Mouse (Mus musculus) thymus, adult 18-20 months (tissue): ENCODE measurements at regions not wholly inside any gene's neighbourhood (a gene's known extent, or its start where the extent isn't known, plus 50 kb on each side); places are given as distances from the start of the nearest gene placed in this dataset.

ENCODE experiments used
- DNase-seq, 2 experiments: peaks; one replicate each; pipeline ENCODE4 v3.0.0; 2022; ENCODE audit warnings: mixed read lengths in 2 of 2

GRCm38 (mm10) chr10:17531021-17531420 lies 192.0 kb upstream of the Cited2 start:
- no peak for DNase-seq

- DNase-seq = no peak
Measured at GRCm38 (mm10) chr10:17538944-17539533, 184.0 kb upstream of the Cited2 start.

- DNase-seq = no peak
Measured at GRCm38 (mm10) chr10:17540404-17541375, 182.3 kb upstream of the Cited2 start.

GRCm38 (mm10) chr10:17542104-17542846 lies 180.7 kb upstream of the Cited2 start:
- no peak for DNase-seq

GRCm38 (mm10) chr10:17542847-17543421 lies 180.1 kb upstream of the Cited2 start:
- DNase-seq = no peak

GRCm38 (mm10) chr10:17545291-17545690 lies 177.7 kb upstream of the Cited2 start:
- DNase-seq = no peak

- no peak for DNase-seq
Measured at GRCm38 (mm10) chr10:17547986-17548385, 175.0 kb upstream of the Cited2 start.

GRCm38 (mm10) chr10:17548629-17549580 lies 174.1 kb upstream of the Cited2 start:
- DNase-seq = no peak

- DNase-seq = no peak
Measured at GRCm38 (mm10) chr10:17549711-17550637, 173.0 kb upstream of the Cited2 start.

- no peak for DNase-seq
Measured at GRCm38 (mm10) chr10:17550638-17551013, 172.4 kb upstream of the Cited2 start.

- no peak for DNase-seq
Measured at GRCm38 (mm10) chr10:17551869-17552268, 171.1 kb upstream of the Cited2 start.

- no peak for DNase-seq
Measured at GRCm38 (mm10) chr10:17552277-17552676, 170.7 kb upstream of the Cited2 start.

GRCm38 (mm10) chr10:17556391-17556790 lies 166.6 kb upstream of the Cited2 start:
- DNase-seq = no peak

GRCm38 (mm10) chr10:17559370-17559955 lies 163.6 kb upstream of the Cited2 start:
- DNase-seq = no peak

- no peak for DNase-seq
Measured at GRCm38 (mm10) chr10:17559980-17560379, 163.0 kb upstream of the Cited2 start.

GRCm38 (mm10) chr10:17561466-17561865 lies 161.6 kb upstream of the Cited2 start:
- no peak for DNase-seq

GRCm38 (mm10) chr10:17561977-17562376 lies 161.0 kb upstream of the Cited2 start:
- DNase-seq = no peak

- no peak for DNase-seq
Measured at GRCm38 (mm10) chr10:17562410-17563350, 160.3 kb upstream of the Cited2 start.

- no peak for DNase-seq
Measured at GRCm38 (mm10) chr10:17563351-17563749, 159.7 kb upstream of the Cited2 start.
